ENCODE assay signal across 21 mouse cellular contexts in the genomic region with DNA sequence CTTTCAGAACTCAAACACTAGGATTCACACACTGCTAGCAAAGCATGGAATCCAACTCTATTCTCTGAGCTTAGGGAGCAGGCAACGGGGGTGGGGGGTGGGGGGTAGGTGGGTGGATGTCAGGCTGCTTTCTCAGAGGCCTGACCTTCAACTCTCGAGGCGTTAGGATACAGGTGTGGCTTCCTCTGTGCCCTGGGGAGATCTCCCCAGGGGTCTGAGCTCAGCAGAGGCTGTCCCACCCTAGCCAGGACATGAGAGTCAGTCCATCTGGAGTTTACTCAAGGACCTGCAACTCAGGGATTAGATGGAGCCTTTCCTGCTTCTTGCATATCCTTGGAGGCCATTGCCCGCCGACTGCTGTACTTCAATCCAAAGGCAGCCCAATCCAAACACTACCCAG. TPM values are rescaled to one million over a fixed set of nuclear protein-coding genes. Genes with fewer than 3 reads are reported as not detected.
"Had no signal": no experiment of that assay in that cellular context is flagged by ENCODE, and none has a peak within 500 bp of the region (broad histone marks: within the 10 kb centered on the region; RNA-seq: fewer than 3 reads in every experiment).

No protein-coding gene starts in this region.

- H3K4me3 ChIP-seq: liver, embryonic 13.5 days; megakaryocyte, embryonic 14.5 days; midbrain, embryonic 12.5 days had no signal

- H3K9ac ChIP-seq: liver, embryonic 13.5 days; lung, embryonic 14.5 days; midbrain, embryonic 12.5 days had no signal

- H3K9me3 ChIP-seq: liver, embryonic 13.5 days; megakaryocyte, embryonic 14.5 days; midbrain, embryonic 12.5 days had no signal

- H3K27ac ChIP-seq: liver, embryonic 13.5 days; midbrain, embryonic 12.5 days; stomach, postnatal 0 days had no signal

- H3K4me2 ChIP-seq: liver, embryonic 13.5 days; lung, embryonic 14.5 days; midbrain, embryonic 12.5 days had no signal

- H3K4me1 ChIP-seq: liver, embryonic 13.5 days; megakaryocyte, embryonic 14.5 days had no signal

- H3K36me3 ChIP-seq: liver, embryonic 13.5 days; midbrain, embryonic 12.5 days had no signal

- ATAC-seq: lung, postnatal 0 days had no signal

- DNase-seq: kidney, adult 18-20 months; kidney, adult 9 months; kidney, postnatal 14 days; kidney, postnatal 4 days; liver, embryonic 13.5 days; lung, embryonic 14.5 days; lung, postnatal 36 days; thymus, adult 2 months; thymus, postnatal 14 days; thymus, postnatal 4 days had no signal

- H3K27me3 ChIP-seq: liver, embryonic 13.5 days had no signal

RNA-seq across cellular contexts. Expression of gene B230104I21Rik, which starts 33.2 kb away (rescaled TPM):
- total RNA-seq: left cerebral cortex, postnatal 25 days; liver, adult 2 months; midbrain, postnatal 0 days had no signal
- polyA plus RNA-seq: limb, embryonic 14.5 days; liver, adult 2 months; liver, embryonic 13.5 days; liver, embryonic 16.5 days; lung, embryonic 14.5 days; lung, postnatal 0 days; midbrain, embryonic 12.5 days; neural tube, embryonic 14.5 days; stomach, embryonic 14.5 days; stomach, postnatal 0 days; thymus, adult 2 months had no signal
